Mouse (Mus musculus): Measurements from ENCODE around the gene Olfr1512. TPM values are rescaled to one million over a fixed set of nuclear protein-coding genes. Genes with fewer than 3 reads are reported as not detected.

Olfr1512 gene
- polyA plus RNA-seq, 1 experiment from 2014 or later: 0.13 TPM

DNA sequence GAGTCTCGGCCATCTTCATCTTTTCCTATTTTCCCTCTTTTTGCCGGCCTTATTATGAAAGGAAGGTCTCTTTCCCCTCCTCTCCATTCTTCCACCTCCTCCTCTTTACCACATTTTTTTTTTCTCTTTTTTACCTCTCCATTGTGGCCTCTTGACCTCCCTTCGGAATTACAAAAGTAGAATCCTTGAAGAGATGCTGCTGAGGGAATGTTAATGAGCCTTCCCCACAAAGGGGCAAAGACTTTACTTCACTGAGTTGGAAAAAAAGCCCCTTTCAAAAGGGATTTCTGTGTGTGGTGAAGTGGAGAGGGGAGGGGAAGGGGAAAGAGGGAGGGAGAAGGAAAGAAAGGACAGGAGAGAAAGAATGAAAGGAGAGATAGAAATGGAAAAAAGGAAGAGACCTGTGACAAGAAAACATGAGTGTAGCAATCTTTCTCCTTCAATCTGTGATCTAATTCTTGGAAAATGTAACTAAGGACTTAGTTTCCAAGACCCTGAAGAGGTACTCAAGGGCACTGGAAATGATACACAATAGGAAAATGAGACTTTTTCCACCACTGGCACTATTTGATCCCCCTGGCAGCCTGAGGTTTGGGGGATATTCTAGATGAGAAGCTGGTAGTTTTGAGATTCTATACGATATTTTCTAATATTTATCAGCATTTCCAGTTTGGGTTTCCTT lies 47.8 kb downstream of the Olfr1512 start:
- Histone ChIP-seq H3K4me3 (no peak overlapping the region), H3K4me2 (no peak overlapping the region; the same call in 1 of the 2 replicates), H3K36me3 (no peaks in the 10 kb centered on the region), H3K27ac (replicated peaks) (peak overlapping the region; percentile 70), H3K9me3 (no peaks in the 10 kb centered on the region), H3K27me3 (no peaks in the 10 kb centered on the region), H3K4me1 (replicated peaks) (peaks cover 27% of the 10 kb centered on the region), H3K9ac (no peak overlapping the region)
- ATAC-seq (ENCODE audit: low read depth): no peak
- WGBS: 8% methylated on average over 4 of the region's 4 CpGs

DNA sequence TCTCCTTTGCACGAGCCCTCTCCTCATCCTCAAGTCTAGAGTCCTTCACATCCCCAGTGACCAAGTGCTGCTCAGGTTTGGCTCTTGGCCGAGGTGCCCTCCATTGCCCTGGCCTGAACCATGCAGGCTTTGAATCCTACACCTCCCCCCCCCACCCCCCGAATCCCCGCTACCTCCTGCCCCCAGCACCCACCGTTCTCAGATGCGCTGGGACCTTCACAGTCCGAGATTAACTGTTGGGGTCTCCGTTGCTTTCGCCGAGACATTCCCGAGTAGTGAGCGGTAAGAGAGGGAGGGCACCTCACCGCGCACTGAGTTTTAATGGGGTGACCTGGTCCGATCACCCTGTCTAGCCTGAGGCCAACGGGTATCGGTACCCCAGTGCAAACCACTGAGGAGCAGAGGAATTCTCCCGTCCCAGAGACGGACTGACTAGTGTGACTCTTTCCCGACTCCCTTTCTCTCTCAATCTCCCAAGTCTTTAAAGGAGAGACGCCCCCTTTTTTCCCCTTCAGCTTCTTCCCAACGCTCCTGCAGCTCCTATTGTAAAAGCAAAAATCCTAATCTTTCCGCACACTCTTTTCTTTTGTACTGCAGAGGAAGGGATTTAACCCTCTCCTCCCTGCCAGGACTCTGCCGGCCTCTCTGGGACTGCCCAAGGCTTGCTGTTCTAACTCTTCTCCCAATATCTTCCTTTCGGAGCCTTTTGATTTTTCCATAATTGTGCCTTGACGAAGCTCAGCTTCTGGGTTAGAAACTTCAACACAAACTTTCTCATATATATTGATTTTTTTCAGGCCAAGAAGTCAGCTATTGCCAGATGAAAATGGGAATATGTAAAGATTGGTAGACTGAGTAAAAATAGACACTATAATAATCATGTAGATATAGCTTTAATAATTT lies 50.8 kb downstream of the Olfr1512 start, which contains the start of gene Sall2:
Gene Sall2 (minus strand): TSS at position 853 of the 903 bp plus-strand sequence.
- Histone ChIP-seq H3K27ac (replicated peaks) (peak within 1 kb of the TSS; percentile 86), H3K9me3 (no peaks in the 10 kb centered on the region), H3K9ac (peak within 1 kb of the TSS; percentile 67), H3K4me1 (replicated peaks) (peaks cover 36% of the 10 kb centered on the region), H3K4me3 (peak within 1 kb of the TSS; percentile 50), H3K27me3 (no peaks in the 10 kb centered on the region), H3K36me3 (no peaks in the 10 kb centered on the region), H3K4me2 (peak within 1 kb of the TSS; percentile 86)
- peak; percentile 81 for ATAC-seq (ENCODE audit: low read depth)
- WGBS: under 1% methylated on average over 26 of the region's 26 CpGs

DNA sequence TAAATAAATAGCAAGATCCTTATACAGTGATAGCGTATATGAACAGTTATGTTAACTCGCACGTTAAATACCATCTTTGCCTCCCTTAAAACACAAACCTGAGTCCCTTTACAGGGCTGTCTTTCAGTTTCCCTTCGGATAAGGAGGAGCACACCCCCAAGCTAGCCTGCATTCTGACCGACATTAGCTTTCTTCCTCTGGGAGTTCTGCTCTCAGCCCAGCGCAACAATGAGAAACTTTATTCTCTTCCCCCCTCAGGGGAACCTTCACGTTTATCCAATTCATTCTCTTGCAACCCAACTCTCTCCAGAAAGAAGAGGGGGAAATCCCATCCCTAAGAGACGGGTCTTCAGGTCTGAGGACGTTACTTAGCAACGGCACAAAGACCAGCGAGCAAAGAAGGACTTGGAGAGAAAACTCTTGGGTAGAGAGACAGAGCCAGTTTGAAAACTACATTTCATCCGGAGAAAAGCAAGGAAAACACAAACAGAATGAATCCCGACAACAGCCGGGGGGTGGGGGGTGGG lies 51.5 kb downstream of the Olfr1512 start:
- H3K4me1 ChIP-seq (replicated peaks): peaks cover 36% of the 10 kb centered on the region
- peak overlapping the region; percentile 86 for H3K4me2 ChIP-seq
- no peaks in the 10 kb centered on the region for H3K36me3 ChIP-seq

DNA sequence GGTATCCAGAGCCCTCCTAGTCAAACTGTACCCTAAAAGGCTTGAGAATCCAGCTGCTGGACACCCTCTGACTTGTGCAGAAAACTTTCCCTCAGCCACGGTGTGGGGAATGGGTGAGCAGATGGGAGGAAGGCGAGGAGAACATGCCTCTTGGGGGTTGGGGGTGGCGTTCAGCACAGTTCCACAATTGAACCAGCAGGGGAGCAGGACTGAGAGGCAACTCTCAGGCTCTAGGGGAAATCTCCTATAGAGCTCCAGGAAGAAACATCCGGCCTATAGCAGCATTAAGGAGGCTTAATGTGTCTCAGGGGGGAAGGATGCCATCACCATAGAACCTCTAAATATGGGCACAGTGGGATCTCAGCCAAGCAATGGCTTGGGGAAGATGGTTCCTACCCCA lies 53.1 kb downstream of the Olfr1512 start:
- Histone ChIP-seq H3K27ac (replicated peaks) (peak overlapping the region; percentile 55; the same call in 1 of the 2 replicates), H3K4me3 (peak overlapping the region; percentile 50)
- 4% methylated on average over 4 of the region's 4 CpGs for WGBS

More for the DNA sequence above, 51.5 kb downstream of the Olfr1512 start:
- Histone ChIP-seq H3K27me3 (no peaks in the 10 kb centered on the region), H3K27ac (replicated peaks) (peak overlapping the region; percentile 86), H3K9ac (peak overlapping the region; percentile 67), H3K4me3 (peak overlapping the region; percentile 50), H3K9me3 (no peaks in the 10 kb centered on the region)
- ATAC-seq (ENCODE audit: low read depth): peak; percentile 79
- under 1% methylated on average over 14 of the region's 14 CpGs for WGBS

More for the DNA sequence above, 53.1 kb downstream of the Olfr1512 start:
- Histone ChIP-seq H3K36me3 (no peaks in the 10 kb centered on the region), H3K27me3 (no peaks in the 10 kb centered on the region), H3K4me2 (peak overlapping the region; percentile 86), H3K9me3 (no peaks in the 10 kb centered on the region), H3K9ac (peak overlapping the region; percentile 38; the same call in 1 of the 2 replicates), H3K4me1 (replicated peaks) (peaks cover 35% of the 10 kb centered on the region)
- peak; percentile 32; the same call in 1 of the 2 replicates for ATAC-seq (ENCODE audit: low read depth)

Other genes starting within 250 kb of the Olfr1512 start
- 43.6 and 53.9 TPM in 2 replicates for gene Supt16, start 181.8 kb downstream of the Olfr1512 start, polyA plus RNA-seq (2015; fragmentation: Nextera tagmentation; extraction: Ambion mirVana)
- gene Chd8, start 121.4 kb downstream of the Olfr1512 start, polyA plus RNA-seq (2015; fragmentation: Nextera tagmentation; extraction: Ambion mirVana): 35.8 and 47.6 TPM in 2 replicates
- 52.7 and 58.5 TPM in 2 replicates for gene Tox4, start 100.0 kb downstream of the Olfr1512 start, polyA plus RNA-seq (2015; fragmentation: Nextera tagmentation; extraction: Ambion mirVana)
- gene Rab2b, start 99.6 kb downstream of the Olfr1512 start, polyA plus RNA-seq (2015; fragmentation: Nextera tagmentation; extraction: Ambion mirVana): 57.2 and 64.7 TPM in 2 replicates
- 53.2 and 60.8 TPM in 2 replicates for gene Mettl3, start 74.0 kb downstream of the Olfr1512 start, polyA plus RNA-seq (2015; fragmentation: Nextera tagmentation; extraction: Ambion mirVana)
- gene Sall2, start 50.4 kb downstream of the Olfr1512 start, polyA plus RNA-seq (2015; fragmentation: Nextera tagmentation; extraction: Ambion mirVana): 44.5 and 47.5 TPM in 2 replicates
- not detected in 2 replicates for gene Olfr1513, start 22.8 kb downstream of the Olfr1512 start, polyA plus RNA-seq (2015; fragmentation: Nextera tagmentation; extraction: Ambion mirVana)
- 0.33 and 0.47 TPM in 2 replicates for gene Olfr1511, start 18.2 kb upstream of the Olfr1512 start, polyA plus RNA-seq (2015; fragmentation: Nextera tagmentation; extraction: Ambion mirVana)
- gene Olfr1510, start 35.2 kb upstream of the Olfr1512 start, polyA plus RNA-seq (2015; fragmentation: Nextera tagmentation; extraction: Ambion mirVana): not detected in 2 replicates
- not detected in 2 replicates for gene Olfr1509, start 63.8 kb upstream of the Olfr1512 start, polyA plus RNA-seq (2015; fragmentation: Nextera tagmentation; extraction: Ambion mirVana)
- gene Olfr1508, start 88.3 kb upstream of the Olfr1512 start, polyA plus RNA-seq (2015; fragmentation: Nextera tagmentation; extraction: Ambion mirVana): not detected in 2 replicates
- not detected in 2 replicates for gene Olfr1507, start 116.6 kb upstream of the Olfr1512 start, polyA plus RNA-seq (2015; fragmentation: Nextera tagmentation; extraction: Ambion mirVana)